Mouse (Mus musculus): ENCODE results near the gene Tmem117.

GRCm38 (mm10) chr15:94943891-94944290 lies 314.9 kb downstream of the Tmem117 start:
- TF ChIP-seq GATA1 (IDR thresholded peaks at IDR 0.05; ENCODE audit: borderline replicate concordance, low read length) (no peak), FLI1 (IDR thresholded peaks at IDR 0.05; ENCODE audit: low read length) (no peak)
